9 mouse cellular contexts compared by ENCODE assay signal in genomic region chr17:67996097-67996768, GRCm38 (mm10). TPM values are rescaled to one million over a fixed set of nuclear protein-coding genes. Genes with fewer than 3 reads are reported as not detected.
A peak's percentile ranks its signal among the peaks of the same experiment; 100 is the strongest.
DNase-seq lines count a peak whose midpoint lies in the region; ATAC-seq lines count a peak whose summit lies in the region.
"Had no signal": no experiment of that assay in that cellular context is flagged by ENCODE, and none has a peak within 500 bp of the region (broad histone marks: within the 10 kb centered on the region; RNA-seq: fewer than 3 reads in every experiment).

No protein-coding gene starts in this region.

- H3K36me3 ChIP-seq in intestine, embryonic 14.5 days (ENCODE audit: control insufficient read depth, insufficient read depth, low read length) = no peaks in the 10 kb centered on the region
- no peaks in the 10 kb centered on the region for H3K36me3 ChIP-seq in forebrain, embryonic 15.5 days

- peaks cover 38% of the 10 kb centered on the region for H3K4me1 ChIP-seq in intestine, embryonic 14.5 days (replicated peaks; ENCODE audit: control insufficient read depth, insufficient read depth, low read length)
- H3K4me1 ChIP-seq in forebrain, embryonic 15.5 days = no peaks in the 10 kb centered on the region

- H3K4me3 ChIP-seq in intestine, embryonic 14.5 days (ENCODE audit: low read depth, low read length) = no peak overlapping the region
- no peak overlapping the region for H3K4me3 ChIP-seq in forebrain, embryonic 15.5 days
- H3K4me3 ChIP-seq: heart, adult 2 months had no signal

- WGBS in intestine, embryonic 14.5 days = 9% methylated on average over 14 of the region's 14 CpGs
- WGBS in forebrain, embryonic 15.5 days = 19% methylated on average over 14 of the region's 14 CpGs

- intact Hi-C loops in heart, postnatal 14 days (cut with DNase I) = no loop called here

- peak overlapping the region; percentile 14; the same call in 1 of the 2 replicates for H3K27ac ChIP-seq in intestine, embryonic 14.5 days (ENCODE audit: low read depth)
- H3K27ac ChIP-seq in forebrain, embryonic 15.5 days (replicated peaks) = no peak overlapping the region
- H3K27ac ChIP-seq: heart, adult 2 months had no signal

- H3K27me3 ChIP-seq in intestine, embryonic 14.5 days (replicated peaks; ENCODE audit: control insufficient read depth, insufficient read depth, low read length) = no peaks in the 10 kb centered on the region
- H3K27me3 ChIP-seq in forebrain, embryonic 15.5 days = no peaks in the 10 kb centered on the region

- H3K9ac ChIP-seq in intestine, embryonic 14.5 days (ENCODE audit: low read length) = no peak overlapping the region
- H3K9ac ChIP-seq in forebrain, embryonic 15.5 days (replicated peaks) = no peak overlapping the region

- H3K9me3 ChIP-seq in intestine, embryonic 14.5 days (ENCODE audit: control insufficient read depth, low read length) = no peaks in the 10 kb centered on the region
- H3K9me3 ChIP-seq in forebrain, embryonic 15.5 days = no peaks in the 10 kb centered on the region

- peak overlapping the region; percentile 42 for H3K4me2 ChIP-seq in intestine, embryonic 14.5 days (ENCODE audit: low read length)
- no peak overlapping the region for H3K4me2 ChIP-seq in forebrain, embryonic 15.5 days (replicated peaks)

- peak; percentile 30 to 55 for DNase-seq in heart, adult 18-20 months
- no peak for DNase-seq in heart, postnatal 14 days
- DNase-seq in embryo, embryonic 10 days (ENCODE audit: low spot score) = peak; percentile 74
- peak; percentile 58 for DNase-seq in intestine, embryonic 14.5 days (ENCODE audit: low spot score)
- DNase-seq in cerebellum, postnatal 14 days = no peak
- DNase-seq in frontal cortex, postnatal 10 days (ENCODE audit: low spot score in 2 of 2) = no peak

- ATAC-seq in intestine, embryonic 14.5 days (replicated peaks; ENCODE audit: low FRiP score, low TSS enrichment, low read depth) = peak; percentile 63
- peak; percentile 56 for ATAC-seq in megakaryocyte, adult 5-6 weeks (ENCODE audit: poor library complexity, severe bottlenecking)
- ATAC-seq in forebrain, embryonic 15.5 days (replicated peaks) = no peak

RNA-seq across cellular contexts. Expression of gene Arhgap28, which starts 7.7 kb away (rescaled TPM):
- 1 to 10 TPM; 1.4 to 1.8 TPM for total RNA-seq in heart, adult 18-20 months (2021)
- total RNA-seq in heart, postnatal 14 days (2021) = 1 to 10 TPM; 4.6 to 6.2 TPM
- 29.9 and 36.3 TPM in 2 replicates for polyA plus RNA-seq in intestine, embryonic 14.5 days (2014; fragmentation: Nextera tagmentation; extraction: Ambion mirVana)
- total RNA-seq in megakaryocyte, adult 5-6 weeks (2015) = 0.54 and 0.84 TPM in 2 replicates
- 0.29 and 0.37 TPM in 2 replicates for total RNA-seq in megakaryocyte, adult 5-6 weeks (2017)
- 5.4 and 5.7 TPM in 2 replicates for polyA plus RNA-seq in forebrain, embryonic 15.5 days (2015; fragmentation: Nextera tagmentation; extraction: Ambion mirVana)

Comparison
In these comparisons a context has a peak if more than half of its experiments do, and no peak if none do; other contexts are left out.
1. DNase-seq: peak in heart, adult 18-20 months (2 of 2), embryo, embryonic 10 days (single experiment) and intestine, embryonic 14.5 days (single experiment); none in heart, postnatal 14 days (0 of 2), cerebellum, postnatal 14 days (0 of 2) and frontal cortex, postnatal 10 days (0 of 2).